Mouse (Mus musculus) C2C12 (cell line): Measurements from ENCODE around the gene Birc7.
A peak's percentile ranks its signal among the peaks of the same experiment; 100 is the strongest.

ENCODE experiments used
- CEBPB ChIP-seq: IDR thresholded peaks from one replicate; pipeline ENCODE4 v1.6.1; 2011; ENCODE audit warnings: low read depth, mild to moderate bottlenecking, control low read depth, moderate library complexity
- CTCF ChIP-seq: IDR thresholded peaks from one replicate; pipeline ENCODE4 v1.5.1; 2011; ENCODE audit not compliant: control insufficient read depth, insufficient read depth, insufficient read length
- MAX ChIP-seq: IDR thresholded peaks from one replicate; pipeline ENCODE4 v1.6.1; 2011; ENCODE audit warnings: mild to moderate bottlenecking, control low read depth

DNA sequence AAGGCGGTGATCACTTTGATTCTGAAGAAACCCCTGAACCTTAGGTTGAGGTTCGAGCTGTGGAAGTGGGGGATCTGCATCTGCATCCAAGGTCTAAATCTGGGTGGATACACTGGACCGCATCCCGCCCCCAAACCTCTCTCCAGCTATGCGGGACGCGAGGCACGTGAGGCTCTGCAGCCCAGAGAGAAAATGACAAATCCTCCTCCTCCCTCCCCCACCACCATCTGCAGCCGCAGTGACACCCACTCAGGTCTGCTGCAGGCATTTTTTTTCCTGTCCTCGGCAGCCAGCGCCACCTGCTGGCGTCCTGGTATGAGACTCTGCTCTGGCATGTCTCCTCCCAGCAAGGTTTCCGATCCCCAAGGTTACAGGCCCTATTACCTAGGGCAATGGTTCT lies 34.1 kb upstream of the Birc7 start:
- TF ChIP-seq CEBPB, result no peak
- TF ChIP-seq CTCF, result peak; percentile 66
- TF ChIP-seq MAX, result no peak
